Mouse (Mus musculus) thymus, adult 2 months (tissue): ENCODE measurements around the gene Trpc4ap. TPM values are rescaled to one million over a fixed set of nuclear protein-coding genes. Genes with fewer than 3 reads are reported as not detected.
"Not testable (repeated sequence)": the region's sequence is repeated elsewhere in the genome, so short reads cannot be mapped to it uniquely, and the experiment has no call there.

Experiments used
- DNase-seq: peaks from one replicate; pipeline ENCODE4 v3.0.0; 2021
- H3K27ac ChIP-seq: fragments of 200-500 bp; 2 replicates; pipeline ENCODE4 v1.5.1; 2012; ENCODE audit warnings: low read length, control low read depth; ENCODE audit not compliant: control insufficient read depth, insufficient read depth
- H3K27me3 ChIP-seq: fragments of 200-500 bp; 2 replicates; pipeline ENCODE4 v1.6.1; 2012; ENCODE audit warnings: mild to moderate bottlenecking, low read length, moderate library complexity, mixed read lengths; ENCODE audit not compliant: control insufficient read depth, insufficient read depth
- H3K36me3 ChIP-seq: fragments of 200-500 bp; 2 replicates; pipeline ENCODE4 v1.6.1; 2012; ENCODE audit warnings: mild to moderate bottlenecking, low read length, moderate library complexity; ENCODE audit not compliant: control insufficient read depth, insufficient read depth
- H3K4me1 ChIP-seq: fragments of 200-500 bp; replicated peaks from 2 replicates; pipeline ENCODE4 v1.6.1; 2012; ENCODE audit warnings: low read length; ENCODE audit not compliant: control insufficient read depth, insufficient read depth
- H3K4me3 ChIP-seq: fragments of 200-500 bp; 2 replicates; pipeline ENCODE4 v1.5.1; 2012; ENCODE audit warnings: mild to moderate bottlenecking, low read length, control low read depth, moderate library complexity; ENCODE audit not compliant: control insufficient read depth, insufficient read depth
- CTCF ChIP-seq: fragments of 200-500 bp; IDR thresholded peaks from 2 replicates; pipeline ENCODE4 v1.5.1; 2012; ENCODE audit warnings: mild to moderate bottlenecking, control low read depth, low read length, moderate library complexity, borderline replicate concordance; ENCODE audit not compliant: control insufficient read depth, poor library complexity, insufficient read depth; ENCODE audit errors: extremely low read depth
- POLR2A ChIP-seq: fragments of 200-500 bp; IDR thresholded peaks from 2 replicates; pipeline ENCODE4 v1.6.1; 2012; ENCODE audit warnings: mild to moderate bottlenecking, low read length, control low read depth, moderate library complexity; ENCODE audit not compliant: control insufficient read depth, poor library complexity, insufficient read depth; ENCODE audit errors: extremely low read depth
- WGBS: fragments of 180-500 bp; shearing (Covaris S2); methylation state at CpG from one replicate; pipeline ENCODE4 v1.1.7; 2018; 5-methylcytosine and 5-hydroxymethylcytosine counted together
- polyA plus RNA-seq: library from polyadenylated mRNA; depleted of rRNA; stranded (reverse); fragments of >200 nt; gene quantifications from 2 replicates; pipeline ENCODE4 v1.2.3, GENCODE M21; 2012

Trpc4ap gene
- polyA plus RNA-seq, 1 experiment: 518 TPM

DNA sequence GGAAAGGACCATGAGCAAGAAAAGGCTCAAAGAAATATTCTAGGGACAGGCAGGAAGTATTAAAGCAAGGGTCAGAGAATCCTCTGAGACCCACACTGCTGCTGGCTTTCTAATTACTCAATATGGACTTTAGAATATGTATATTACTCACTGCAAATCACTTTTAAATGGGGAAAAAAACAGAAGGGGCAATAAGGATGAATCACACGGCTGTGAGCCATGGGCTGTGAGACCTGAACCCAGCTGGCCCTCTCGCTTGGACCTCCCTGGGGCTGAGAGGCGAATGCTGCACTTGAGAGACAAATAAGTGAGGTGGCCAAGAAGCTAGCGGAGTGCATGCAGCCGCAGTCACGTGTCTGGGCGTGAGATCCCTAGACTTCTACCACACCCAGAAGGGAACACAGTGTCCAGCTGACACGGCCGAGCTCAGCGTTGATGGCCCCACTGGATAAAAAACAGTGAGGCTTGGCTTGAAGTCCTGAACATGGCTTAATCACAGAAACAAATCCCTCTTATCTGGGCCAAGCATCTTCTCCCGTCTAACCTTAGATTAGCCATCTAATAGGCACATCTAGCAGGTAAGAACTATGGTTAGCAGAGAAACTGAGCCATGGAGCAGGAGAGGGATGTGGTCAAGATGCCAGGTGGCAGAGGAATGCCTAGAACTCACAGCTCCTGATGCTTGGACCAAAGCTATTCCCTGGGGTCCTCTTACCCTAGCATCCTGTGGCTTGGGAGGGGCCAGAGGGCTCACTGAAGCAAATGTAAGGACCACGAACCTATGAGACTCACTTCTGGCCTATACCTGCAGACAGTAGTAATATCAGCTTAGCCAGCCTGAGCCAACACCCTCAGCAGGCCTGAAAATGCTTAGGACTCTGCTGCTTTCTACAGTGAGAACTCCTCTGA lies 25.2 kb upstream of the Trpc4ap start:
- peaks cover 19% of the 10 kb centered on the region for H3K36me3 ChIP-seq
- no peak overlapping the region for H3K4me3 ChIP-seq
- H3K27ac ChIP-seq: no peak overlapping the region
- DNase-seq: no peak
- 96% methylated on average over 12 of the region's 12 CpGs for WGBS
- TF ChIP-seq POLR2A (no peak), CTCF (no peak)
- H3K4me1 ChIP-seq: 0 out of 2 replicates have a peak, but pooled peaks cover 3% of the 10 kb centered on the region
- no peaks in the 10 kb centered on the region for H3K27me3 ChIP-seq

DNA sequence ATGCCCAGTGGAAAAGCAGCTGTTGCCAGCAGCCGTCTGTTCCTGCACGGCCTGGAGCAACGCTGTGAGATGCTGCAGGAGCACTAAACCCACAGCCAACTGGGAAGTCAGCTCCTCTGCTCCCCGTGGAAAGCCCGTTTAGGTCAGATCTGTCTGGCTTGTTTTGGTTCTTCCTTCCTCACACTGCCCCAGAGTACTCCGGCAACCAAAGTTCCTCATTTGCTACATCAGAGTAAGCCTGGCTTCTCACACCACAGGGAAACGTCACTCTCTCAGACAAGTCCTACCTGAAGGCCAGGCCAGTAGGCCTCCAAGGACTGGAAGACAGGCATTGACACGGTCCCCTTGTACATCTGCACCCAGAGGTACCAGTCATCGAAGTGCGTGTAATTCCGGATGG lies 18.4 kb upstream of the Trpc4ap start:
- 64% methylated on average over 11 of the region's 11 CpGs for WGBS
- no peak for DNase-seq
- no peaks in the 10 kb centered on the region for H3K27me3 ChIP-seq
- peaks cover 30% of the 10 kb centered on the region for H3K36me3 ChIP-seq
- TF ChIP-seq POLR2A: no peak
- TF ChIP-seq CTCF: no peak
- no peaks in the 10 kb centered on the region for H3K4me1 ChIP-seq
- no peak overlapping the region for H3K27ac ChIP-seq
- H3K4me3 ChIP-seq: no peak overlapping the region

GRCm38 (mm10) chr2:155707251-155707650 lies 15.1 kb upstream of the Trpc4ap start:
- peaks cover 31% of the 10 kb centered on the region for H3K36me3 ChIP-seq

DNA sequence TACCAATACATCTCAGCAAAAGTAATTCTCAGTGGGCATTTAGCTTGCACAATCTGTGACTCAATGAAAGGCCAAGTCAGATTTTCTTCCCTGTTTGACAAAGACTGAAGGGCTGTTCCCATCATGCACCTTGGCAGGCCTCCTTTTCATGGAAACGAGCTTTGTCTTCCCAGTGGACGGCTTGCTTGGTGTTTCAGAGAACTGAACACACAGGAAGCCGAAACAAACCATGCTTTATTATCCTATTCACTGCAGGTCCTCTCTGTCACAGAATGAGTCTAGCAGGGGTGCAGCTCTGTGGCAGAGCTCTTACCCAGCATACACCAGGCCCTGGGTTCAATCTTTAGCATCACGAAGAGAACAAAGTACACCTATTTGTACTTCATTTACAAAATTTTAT lies 11.4 kb upstream of the Trpc4ap start:
- no peak overlapping the region for H3K27ac ChIP-seq
- H3K27me3 ChIP-seq: no peaks in the 10 kb centered on the region
- peaks cover 33% of the 10 kb centered on the region for H3K36me3 ChIP-seq
- no peaks in the 10 kb centered on the region for H3K4me1 ChIP-seq
- DNase-seq: no peak
- WGBS: 91% methylated on average over 4 of the region's 4 CpGs
- H3K4me3 ChIP-seq: no peak overlapping the region
- TF ChIP-seq POLR2A (no peak), CTCF (no peak)

More at GRCm38 (mm10) chr2:155707251-155707650, 15.1 kb upstream of the Trpc4ap start:
- Histone ChIP-seq H3K27me3 (no peaks in the 10 kb centered on the region), H3K4me3 (no peak overlapping the region), H3K27ac (no peak overlapping the region), H3K4me1 (no peaks in the 10 kb centered on the region)
- TF ChIP-seq CTCF: no peak
- no peak for TF ChIP-seq POLR2A
- no peak for DNase-seq
- 94% methylated on average over 4 of the region's 4 CpGs for WGBS

DNA sequence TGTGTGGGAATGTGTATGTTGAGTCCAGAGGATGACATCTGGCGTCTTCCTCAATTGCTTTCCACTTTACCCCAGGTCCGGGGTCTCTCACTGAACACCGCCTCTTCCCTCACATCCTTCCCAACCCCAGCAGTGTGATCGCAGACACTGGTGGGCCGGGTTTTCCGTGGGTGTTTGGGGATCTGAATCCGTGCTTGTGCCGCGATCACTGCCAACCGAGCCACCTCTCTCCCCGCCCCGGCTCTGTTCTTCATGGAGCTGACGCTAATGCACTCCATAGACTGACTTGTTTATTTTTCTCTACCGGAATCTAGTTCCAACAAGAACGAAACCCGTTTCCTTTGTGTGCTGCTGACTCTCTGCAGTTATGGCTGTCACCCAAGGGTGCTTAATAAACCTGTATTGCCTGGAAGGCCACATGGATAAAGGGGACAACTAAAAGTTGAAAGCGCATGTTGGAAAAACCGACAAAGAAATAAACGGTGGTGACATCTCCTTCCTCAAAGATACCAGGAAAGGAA lies 9.3 kb upstream of the Trpc4ap start:
- H3K27me3 ChIP-seq: no peaks in the 10 kb centered on the region
- 97% methylated on average over 19 of the region's 19 CpGs for WGBS
- no peak for DNase-seq
- H3K36me3 ChIP-seq: peaks cover 27% of the 10 kb centered on the region
- H3K4me1 ChIP-seq: no peaks in the 10 kb centered on the region; the same call in 1 of the 2 replicates
- TF ChIP-seq POLR2A (no peak), CTCF (no peak)
- no peak overlapping the region for H3K27ac ChIP-seq
- no peak overlapping the region for H3K4me3 ChIP-seq

DNA sequence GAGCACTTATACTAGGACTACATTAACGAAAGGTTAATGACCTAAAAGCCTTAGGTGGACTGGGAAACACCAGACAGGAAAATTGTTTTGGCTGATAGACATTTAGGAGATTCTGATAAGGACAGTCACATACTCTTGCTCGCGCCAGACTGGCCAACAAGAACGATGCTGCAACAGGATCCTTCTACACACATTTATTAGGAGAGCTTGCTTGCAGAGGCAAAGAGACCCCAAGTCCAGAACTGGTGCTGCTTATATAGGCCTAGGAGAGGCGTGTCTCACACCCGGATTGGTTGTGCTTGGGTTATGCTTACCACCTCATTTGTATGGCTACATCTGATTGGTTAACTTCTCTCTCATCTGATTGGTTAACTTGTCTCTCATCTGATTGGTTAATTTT lies 6.3 kb upstream of the Trpc4ap start:
- H3K36me3 ChIP-seq: peaks cover 13% of the 10 kb centered on the region; the same call in 1 of the 2 replicates
- not testable (repeated sequence) for DNase-seq, H3K4me3 ChIP-seq, H3K27ac ChIP-seq, H3K4me1 ChIP-seq, H3K27me3 ChIP-seq
- WGBS: 96% methylated on average over 6 of the region's 6 CpGs
